Mouse (Mus musculus) kidney, postnatal 36 days (tissue): ENCODE measurements around the gene Maml3.

Experiments used
- DNase-seq, 2 experiments: peaks; one replicate each; pipeline ENCODE4 v3.0.0; 2021 to 2022; ENCODE audit warnings: mixed read lengths in 2 of 2

The Maml3 gene

GRCm38 (mm10) chr3:51769196-51769595, 335.7 kb downstream of the Maml3 start:
- no peak for DNase-seq

DNA sequence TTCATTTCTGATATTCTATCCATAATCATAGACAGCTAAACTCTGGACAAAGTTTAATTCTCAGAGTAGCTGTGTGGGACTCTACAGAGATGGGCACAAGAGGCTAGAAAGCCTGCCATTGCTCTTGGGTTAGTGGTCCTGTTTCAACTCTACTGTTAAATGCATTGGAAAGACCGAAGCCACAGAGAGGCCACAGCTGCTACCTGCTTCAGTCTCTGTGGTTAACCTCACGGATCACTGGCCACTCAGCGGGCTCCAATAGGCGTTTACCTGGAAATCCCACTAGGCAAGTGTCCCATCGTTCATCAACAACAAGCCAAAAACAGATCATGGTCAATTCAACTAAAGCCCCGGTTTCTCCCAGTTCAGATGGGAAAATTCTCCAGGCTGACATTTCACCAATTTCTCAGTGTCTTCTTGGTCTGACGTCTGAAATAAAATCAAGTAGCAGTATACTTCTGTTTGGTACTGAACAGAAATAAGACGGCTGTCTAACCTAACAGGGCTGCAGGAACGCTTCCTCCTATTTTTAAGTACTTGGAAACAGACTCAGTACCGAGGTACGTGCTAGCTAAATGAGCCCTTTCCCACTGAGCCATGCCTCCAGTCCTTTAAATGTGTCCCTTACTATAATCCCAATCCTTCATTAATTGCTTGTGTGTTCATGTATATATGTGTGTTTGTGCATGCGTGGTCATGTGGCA, 339.5 kb downstream of the Maml3 start:
- DNase-seq, result no peak

DNA sequence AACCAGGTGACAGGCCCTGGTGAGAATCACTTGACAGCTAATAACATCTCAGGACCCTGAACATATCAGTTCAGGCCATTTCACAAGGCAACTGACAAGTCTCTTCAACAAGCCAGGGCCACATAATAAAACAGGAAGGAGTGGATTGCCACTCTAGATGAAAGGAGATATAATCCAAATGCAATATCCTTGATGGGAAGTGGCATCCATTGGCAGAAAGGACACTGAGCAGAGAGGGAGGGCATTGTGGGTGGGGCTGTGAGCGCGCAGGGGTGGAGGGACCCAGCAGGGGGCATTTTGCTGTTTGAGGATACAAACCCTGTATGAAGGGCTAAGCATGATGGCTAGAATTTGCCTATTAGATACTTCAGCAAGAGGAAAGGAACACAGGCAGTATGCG, 340.7 kb downstream of the Maml3 start:
- no peak for DNase-seq

- no peak for DNase-seq
Measured at GRCm38 (mm10) chr3:51762900-51763299, 342.0 kb downstream of the Maml3 start.

GRCm38 (mm10) chr3:51759534-51759933, 345.3 kb downstream of the Maml3 start:
- no peak for DNase-seq

DNA sequence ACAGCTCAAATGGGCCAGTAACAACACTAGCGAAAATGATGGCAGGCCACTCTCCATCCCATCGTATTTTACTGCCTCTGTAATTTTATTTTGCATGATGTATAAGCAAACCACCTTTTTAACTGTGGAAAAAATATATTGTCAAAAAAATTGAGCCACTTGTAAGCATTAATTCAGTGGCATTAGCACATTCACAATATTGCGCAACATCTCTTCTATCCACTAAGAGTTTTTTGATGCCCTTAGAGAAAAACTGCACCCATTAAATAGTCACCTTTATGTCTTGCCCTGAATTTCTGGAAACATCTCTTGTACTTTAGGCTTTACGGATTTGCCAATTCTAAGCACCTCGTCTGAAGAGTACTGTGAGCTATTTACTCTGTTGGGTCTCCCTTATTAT, 347.8 kb downstream of the Maml3 start:
- DNase-seq, result no peak

DNA sequence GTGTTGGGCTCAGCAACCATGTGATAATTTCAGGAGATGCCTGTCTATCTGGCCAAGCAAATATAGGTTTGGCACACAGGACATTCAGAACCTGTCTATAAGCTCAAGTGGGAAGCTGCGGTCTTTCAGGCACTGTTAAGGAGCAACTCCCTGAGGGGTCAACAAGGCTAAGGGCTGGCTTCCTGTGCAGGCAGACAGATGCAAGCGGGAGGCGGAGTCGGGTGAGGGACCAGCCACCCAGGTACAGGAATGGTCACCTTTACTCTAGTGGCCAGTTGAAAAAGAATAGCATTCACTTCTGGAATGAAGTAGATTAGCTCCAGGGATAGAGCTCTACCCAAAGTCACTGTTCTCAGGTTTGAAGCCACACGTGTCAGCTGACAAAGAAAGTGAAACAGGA, 348.6 kb downstream of the Maml3 start:
- no peak for DNase-seq

DNA sequence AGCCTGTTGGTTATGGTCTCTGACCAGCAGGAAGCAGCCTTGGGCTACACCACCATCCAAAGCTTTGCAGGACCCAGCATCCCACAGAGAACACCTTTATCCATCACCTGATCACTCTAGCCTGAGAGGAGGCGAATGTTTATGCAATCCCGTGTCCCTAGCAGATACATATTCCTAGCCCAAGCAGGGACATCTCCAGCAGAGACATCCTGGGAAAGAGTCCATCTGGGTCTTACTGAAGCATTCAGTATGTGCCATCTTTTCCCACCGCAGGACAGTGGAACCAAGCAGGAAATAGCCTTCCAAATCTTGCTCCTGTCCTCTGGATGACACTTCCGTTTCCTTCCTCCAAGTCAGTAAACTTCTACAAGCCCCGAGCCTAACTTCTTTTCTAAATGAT, 351.6 kb downstream of the Maml3 start:
- DNase-seq, result no peak

DNA sequence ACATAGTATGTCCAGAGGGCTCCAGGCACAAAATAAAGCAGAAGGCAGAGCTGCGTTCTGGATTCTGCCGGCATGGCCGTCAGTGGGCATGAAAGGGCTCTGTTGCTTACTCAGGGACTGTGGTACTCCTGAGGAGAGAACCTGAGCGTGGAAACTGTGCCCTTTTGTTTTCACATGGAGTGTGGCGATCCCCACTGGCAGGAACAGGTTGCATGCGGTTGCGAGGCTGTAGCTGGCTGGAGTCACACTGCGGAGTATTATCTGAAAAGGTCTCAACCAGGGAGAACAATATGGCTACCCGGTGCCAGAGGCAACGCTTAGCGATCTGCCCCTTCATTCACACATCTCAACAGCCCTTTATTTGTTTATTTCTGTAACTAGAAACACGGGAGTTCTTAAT, 353.4 kb downstream of the Maml3 start:
- no peak for DNase-seq

DNA sequence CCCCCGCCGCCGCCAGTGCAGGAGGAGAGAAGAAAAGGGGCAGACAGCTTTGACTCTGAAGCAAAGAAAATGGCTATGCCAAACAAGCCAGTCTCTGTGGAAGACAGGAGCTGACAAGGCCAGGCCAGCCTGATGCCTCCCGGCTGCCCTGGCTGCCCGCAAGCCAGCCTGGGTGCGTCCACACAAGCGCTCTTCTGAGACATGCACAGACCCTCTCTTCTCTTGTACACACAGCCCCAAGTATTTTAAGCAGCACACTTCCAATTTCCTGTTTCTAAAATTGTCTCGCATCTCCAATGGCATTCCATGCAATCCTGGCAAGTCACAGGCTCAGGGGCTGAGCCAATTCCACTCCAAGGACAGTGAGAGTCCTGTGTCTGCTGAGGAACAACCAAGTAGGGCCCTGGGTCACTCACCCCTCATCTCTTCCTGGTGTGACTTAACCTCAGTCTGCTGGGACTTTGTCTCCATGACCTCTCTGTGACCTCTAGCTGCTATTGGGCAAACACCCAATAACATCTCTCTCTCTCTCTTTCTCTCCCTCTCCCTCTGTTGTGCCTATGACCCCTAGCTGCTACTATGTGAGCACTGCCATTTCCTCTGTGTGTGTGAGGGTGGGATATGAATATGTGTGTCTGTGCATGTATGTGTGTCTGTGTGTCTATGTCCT, 354.9 kb downstream of the Maml3 start:
- peak; percentile 54 to 63 for DNase-seq

DNA sequence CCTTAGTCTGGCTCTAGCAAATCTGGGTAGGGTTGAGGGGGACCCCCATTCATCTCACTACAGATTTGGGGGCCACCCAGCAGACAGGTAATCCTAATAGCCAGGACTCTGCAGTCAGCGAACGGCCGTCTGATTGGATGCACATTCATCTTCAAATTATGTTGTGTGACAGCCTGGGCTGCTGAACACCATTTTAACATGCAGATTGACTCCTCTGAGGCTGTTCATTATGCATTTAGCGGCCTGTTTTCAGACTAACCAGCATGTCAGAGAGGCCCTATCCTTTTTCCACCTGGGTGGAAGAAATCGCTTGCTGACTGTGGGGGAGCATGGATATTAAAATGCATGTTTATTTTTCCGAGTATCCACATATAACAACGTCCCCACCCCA, 355.5 kb downstream of the Maml3 start:
- no peak for DNase-seq

DNA sequence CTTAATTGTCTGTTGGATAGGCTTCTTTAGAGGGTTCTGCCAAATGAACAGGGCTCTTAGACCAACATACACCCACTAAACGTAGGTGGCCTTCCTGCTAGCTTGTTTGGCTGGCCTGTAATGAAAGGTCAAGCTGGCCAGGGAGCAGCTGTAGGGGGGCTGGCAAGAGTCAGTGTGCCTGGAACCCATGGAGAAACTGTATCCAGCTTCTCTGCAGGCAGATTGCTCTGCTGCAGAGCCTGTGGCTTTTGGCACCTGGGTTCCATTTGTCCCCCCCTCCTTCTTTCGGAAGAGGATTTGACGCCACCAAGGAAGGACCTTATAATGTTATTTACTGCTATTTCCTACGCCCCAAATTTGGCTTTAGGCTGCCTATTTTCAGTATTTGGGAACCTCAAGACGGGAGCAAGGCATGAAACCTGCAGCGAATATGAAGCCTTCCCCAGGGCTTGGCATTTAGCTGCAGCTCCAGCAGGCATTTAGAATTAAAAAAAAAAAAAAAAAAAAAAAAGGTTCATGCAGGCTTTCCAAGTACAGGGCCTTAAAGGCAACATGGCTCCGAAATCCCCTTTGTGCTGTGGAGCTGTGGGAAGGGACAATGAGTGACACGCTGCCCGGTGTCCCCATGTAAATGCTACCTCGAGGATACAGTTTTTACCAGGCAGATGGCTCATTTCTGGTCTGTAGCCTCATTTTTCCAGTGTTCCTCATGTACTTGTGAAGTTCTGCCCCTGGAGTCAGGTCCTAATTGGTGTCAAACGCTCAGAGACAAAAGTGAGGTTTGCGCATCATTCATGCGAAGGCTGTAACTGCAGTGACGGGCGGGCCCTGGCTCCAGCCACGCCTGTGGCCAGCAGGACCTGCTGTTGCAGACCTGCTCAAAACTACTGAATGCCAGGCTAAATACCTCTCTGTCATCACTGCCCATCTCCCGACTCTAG, 356.2 kb downstream of the Maml3 start:
- no peak for DNase-seq

- no peak for DNase-seq
Measured at GRCm38 (mm10) chr3:51746816-51747215, 358.1 kb downstream of the Maml3 start.

DNA sequence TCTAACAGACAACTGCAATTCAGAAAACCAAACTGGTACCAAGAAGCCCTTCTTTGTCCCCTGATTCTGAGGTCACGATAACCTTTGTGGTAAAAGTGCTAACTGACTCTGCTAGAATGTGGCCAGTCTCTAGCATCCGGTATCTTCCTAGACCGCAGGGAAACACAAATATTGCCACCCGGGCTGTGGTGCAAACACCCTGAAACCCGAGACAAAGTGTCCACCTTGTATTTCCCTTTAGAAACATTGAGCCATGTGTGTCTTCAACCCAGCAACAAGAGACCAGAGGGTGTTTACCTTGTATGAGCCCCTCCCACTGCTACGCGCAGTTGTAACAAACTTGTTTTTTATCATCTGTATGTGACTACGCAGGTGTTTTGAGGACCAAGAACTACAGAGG, 359.7 kb downstream of the Maml3 start:
- no peak for DNase-seq

GRCm38 (mm10) chr3:51744339-51744759, 360.5 kb downstream of the Maml3 start:
- DNase-seq, result peak in 1 of 2 experiments; percentile 41

DNA sequence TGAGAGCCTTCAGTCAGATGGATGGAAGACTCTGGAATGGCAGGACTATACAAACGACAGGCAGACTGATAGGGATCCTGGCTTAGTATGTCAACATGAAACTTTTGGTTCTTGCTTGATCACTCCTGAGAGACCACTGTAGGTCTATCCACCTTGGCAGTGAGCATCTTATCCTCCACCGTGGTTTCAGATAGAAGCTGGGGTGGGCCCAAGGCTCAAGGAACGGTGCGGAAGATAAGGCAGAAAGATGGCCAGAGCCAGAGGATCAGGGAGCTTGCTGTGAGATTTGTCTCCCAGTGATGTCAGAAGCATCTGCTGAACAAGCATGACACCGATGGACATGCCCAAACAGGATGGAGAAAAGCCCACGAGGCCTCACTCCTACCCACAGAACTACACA, 362.5 kb downstream of the Maml3 start:
- DNase-seq, result no peak

DNA sequence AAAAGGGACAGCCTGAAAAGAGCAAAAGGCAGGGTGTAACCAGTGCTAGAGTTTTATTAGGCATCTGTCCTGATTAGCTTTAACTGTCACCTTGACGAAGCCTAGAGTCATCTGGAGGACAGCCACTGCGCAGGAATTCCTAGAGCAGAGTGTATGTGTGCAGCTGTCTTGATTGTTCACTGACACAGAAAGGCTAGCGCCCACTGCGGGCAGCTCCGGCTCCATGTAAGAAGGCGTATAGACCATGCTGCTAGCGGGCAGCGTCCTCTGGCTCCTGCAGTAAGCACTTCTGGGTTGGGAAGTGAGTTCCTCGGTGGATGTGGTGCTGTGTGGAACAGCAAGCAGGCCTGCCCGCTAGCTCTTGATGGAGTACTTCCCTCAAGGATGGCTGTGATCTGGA, 363.1 kb downstream of the Maml3 start:
- no peak for DNase-seq

DNA sequence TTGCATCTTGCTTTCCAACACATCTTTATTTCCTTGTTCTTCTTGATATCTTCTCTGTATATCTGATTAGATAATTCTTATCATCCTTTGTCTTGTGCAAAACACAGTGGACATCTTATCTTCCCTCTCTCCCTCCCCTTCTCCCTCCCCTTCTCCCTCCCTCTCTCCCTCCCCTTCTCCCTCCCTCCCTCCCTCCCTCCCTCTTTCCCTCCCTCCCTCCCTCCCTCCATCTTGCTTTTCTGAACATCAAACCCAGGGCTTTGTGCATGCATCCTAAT, 365.1 kb downstream of the Maml3 start:
- no peak for DNase-seq

DNA sequence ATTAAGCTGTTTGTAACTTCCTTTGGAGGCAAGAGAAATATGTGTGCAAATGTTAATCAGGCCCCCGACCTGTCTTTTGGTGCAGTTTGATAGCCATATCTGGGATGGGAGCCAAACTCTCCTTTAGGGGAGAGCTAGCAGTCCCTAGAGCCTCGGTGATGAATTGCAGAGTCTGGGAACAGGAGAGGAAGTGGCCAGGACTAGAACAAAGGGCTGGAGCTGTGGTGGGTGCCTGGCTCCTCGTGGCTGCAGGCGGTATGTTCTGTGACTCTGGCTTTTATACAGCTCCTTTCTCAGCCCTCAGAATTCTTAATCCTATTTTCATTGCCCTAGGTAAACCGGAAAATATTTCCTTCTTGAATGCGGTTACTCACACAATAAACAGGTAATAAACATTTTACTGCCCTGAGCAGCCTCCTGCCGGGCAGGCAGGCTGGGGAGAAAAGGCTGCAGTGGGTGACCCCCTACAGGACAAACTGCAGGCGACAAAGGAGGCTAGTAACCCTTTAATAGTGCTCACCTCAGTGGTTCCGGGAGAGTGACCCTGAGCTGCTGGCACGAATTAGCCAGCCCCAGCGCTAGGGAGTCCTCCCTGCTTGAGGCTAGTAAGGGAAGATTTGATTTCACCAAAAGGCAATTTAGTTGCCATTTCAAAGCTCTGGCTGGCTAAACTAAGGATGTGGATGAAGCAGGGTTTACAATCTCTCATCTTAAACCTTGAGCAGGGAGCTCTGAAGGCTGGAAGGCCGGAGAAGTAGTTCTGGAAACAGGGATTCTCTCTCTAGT, 365.6 kb downstream of the Maml3 start:
- peak; percentile 48 to 51 for DNase-seq

GRCm38 (mm10) chr3:51733685-51734084, 371.2 kb downstream of the Maml3 start:
- DNase-seq, result no peak

GRCm38 (mm10) chr3:51731949-51732636, 372.8 kb downstream of the Maml3 start:
- DNase-seq, result no peak

- no peak for DNase-seq
Measured at GRCm38 (mm10) chr3:51730662-51731061, 374.2 kb downstream of the Maml3 start.
